Mouse (Mus musculus) kidney, embryonic 16.5 days (tissue): ENCODE results near the gene Slc47a2. TPM values are rescaled to one million over a fixed set of nuclear protein-coding genes. Genes with fewer than 3 reads are reported as not detected.

Experiments used
- ATAC-seq: fragments of 200-750 bp; cut with Nextera tagmentation; 2 replicates; pipeline ENCODE4 v1.8.0; 2017; ENCODE audit warnings: moderate TSS enrichment; ENCODE audit not compliant: low FRiP score, low TSS enrichment
- H3K27ac ChIP-seq: fragments of 300-500 bp; sonication (generic); 2 replicates; pipeline ENCODE4 v1.5.1; 2014; ENCODE audit warnings: low read length
- H3K27me3 ChIP-seq: fragments of 300-500 bp; sonication (generic); 2 replicates; pipeline ENCODE4 v1.6.1; 2014; ENCODE audit warnings: low read length, control low read depth, mixed read lengths; ENCODE audit not compliant: insufficient read depth
- H3K36me3 ChIP-seq: fragments of 300-500 bp; sonication (generic); 2 replicates; pipeline ENCODE4 v1.6.1; 2014; ENCODE audit warnings: low read length, control low read depth, mixed read lengths; ENCODE audit not compliant: insufficient read depth
- H3K4me1 ChIP-seq: fragments of 300-500 bp; sonication (generic); 2 replicates; pipeline ENCODE4 v1.6.1; 2014; ENCODE audit warnings: low read length, control low read depth, mixed read lengths; ENCODE audit not compliant: insufficient read depth
- H3K4me2 ChIP-seq: fragments of 300-500 bp; sonication (generic); replicated peaks from 2 replicates; pipeline ENCODE4 v1.6.1; 2014; ENCODE audit warnings: low read depth, low read length
- H3K4me3 ChIP-seq: fragments of 300-500 bp; sonication (generic); 2 replicates; pipeline ENCODE4 v1.5.1; 2014; ENCODE audit warnings: mild to moderate bottlenecking, low read length
- H3K9ac ChIP-seq: fragments of 300-500 bp; sonication (generic); replicated peaks from 2 replicates; pipeline ENCODE4 v1.6.1; 2014; ENCODE audit warnings: low read length
- H3K9me3 ChIP-seq: fragments of 300-500 bp; sonication (generic); 2 replicates; pipeline ENCODE4 v1.6.1; 2016; ENCODE audit warnings: low read length, control low read depth
- WGBS: fragments of 180-500 bp; shearing (Covaris S2); extraction: QIAGEN DNeasy Blood & Tissue Kit; methylation state at CpG from one replicate; pipeline ENCODE4 v1.1.7; 2014; 5-methylcytosine and 5-hydroxymethylcytosine counted together
- polyA plus RNA-seq: library from polyadenylated mRNA; unstranded; fragments of >200 nt; fragmentation: Nextera tagmentation; extraction: Ambion mirVana; gene quantifications from 2 replicates; pipeline ENCODE4 v1.2.1, GENCODE M21; 2015

Slc47a2 gene
- polyA plus RNA-seq, 1 experiment from 2014 or later = 0.10 TPM

DNA sequence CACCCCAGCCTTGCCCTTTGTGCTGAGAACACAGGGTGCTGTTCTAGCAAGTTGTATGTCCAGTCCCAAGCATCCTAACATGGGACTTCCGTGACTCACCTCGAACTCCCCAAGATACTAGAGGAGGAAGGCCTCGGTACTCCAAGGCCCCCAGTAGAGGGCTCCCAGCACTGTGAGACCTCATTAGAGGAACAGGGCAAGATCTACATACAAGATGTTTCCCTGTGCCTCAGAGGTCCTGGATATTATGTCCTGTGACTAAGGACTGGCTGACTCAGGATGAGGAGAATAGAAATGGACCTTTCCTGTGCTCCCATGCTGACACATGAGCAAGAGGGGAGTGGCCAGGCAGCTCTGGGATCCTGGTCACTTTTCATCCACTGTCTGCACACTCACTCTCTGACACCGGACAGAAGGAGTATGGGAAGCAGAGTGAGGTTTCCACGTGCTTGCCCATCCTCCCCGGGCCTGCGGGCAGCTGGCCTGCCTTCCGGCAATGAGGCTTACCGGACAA lies 9.5 kb upstream of the Slc47a2 start:
- no peak overlapping the region for H3K4me3 ChIP-seq
- no peak for ATAC-seq
- H3K27me3 ChIP-seq = no peaks in the 10 kb centered on the region
- WGBS = 63% methylated on average over 9 of the region's 9 CpGs
- H3K4me1 ChIP-seq = peaks cover 24% of the 10 kb centered on the region
- H3K9me3 ChIP-seq = no peaks in the 10 kb centered on the region
- no peak overlapping the region for H3K27ac ChIP-seq
- H3K9ac ChIP-seq = no peak overlapping the region
- H3K4me2 ChIP-seq = no peak overlapping the region
- no peaks in the 10 kb centered on the region for H3K36me3 ChIP-seq

DNA sequence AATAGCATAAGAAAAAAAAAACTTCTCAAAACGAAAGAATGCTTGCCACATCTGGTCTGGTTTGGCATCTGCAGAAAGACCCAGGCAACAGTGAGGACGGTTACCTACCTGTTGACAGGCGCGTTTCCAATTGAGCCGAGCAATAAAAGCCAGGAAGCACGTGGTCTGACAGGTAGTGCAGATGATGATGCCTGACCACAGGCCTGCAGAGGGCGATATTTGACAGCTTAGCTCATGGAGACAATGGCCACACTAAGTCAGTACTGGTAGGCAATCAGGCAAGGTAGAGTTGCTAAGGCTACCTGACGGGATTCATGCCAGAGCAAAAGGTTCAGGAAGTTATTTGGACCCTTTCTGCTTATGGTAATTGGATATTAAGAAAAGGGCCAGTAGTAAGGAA lies 6.7 kb upstream of the Slc47a2 start:
- peaks cover 11% of the 10 kb centered on the region; the same call in 1 of the 2 replicates for H3K27me3 ChIP-seq
- ATAC-seq = peak; percentile 65
- H3K4me3 ChIP-seq = no peak overlapping the region
- no peak overlapping the region for H3K4me2 ChIP-seq
- H3K9ac ChIP-seq = no peak overlapping the region
- WGBS = 3% methylated on average over 8 of the region's 8 CpGs
- no peaks in the 10 kb centered on the region for H3K9me3 ChIP-seq
- H3K4me1 ChIP-seq = peaks cover 9% of the 10 kb centered on the region
- H3K36me3 ChIP-seq = no peaks in the 10 kb centered on the region
- no peak overlapping the region for H3K27ac ChIP-seq

DNA sequence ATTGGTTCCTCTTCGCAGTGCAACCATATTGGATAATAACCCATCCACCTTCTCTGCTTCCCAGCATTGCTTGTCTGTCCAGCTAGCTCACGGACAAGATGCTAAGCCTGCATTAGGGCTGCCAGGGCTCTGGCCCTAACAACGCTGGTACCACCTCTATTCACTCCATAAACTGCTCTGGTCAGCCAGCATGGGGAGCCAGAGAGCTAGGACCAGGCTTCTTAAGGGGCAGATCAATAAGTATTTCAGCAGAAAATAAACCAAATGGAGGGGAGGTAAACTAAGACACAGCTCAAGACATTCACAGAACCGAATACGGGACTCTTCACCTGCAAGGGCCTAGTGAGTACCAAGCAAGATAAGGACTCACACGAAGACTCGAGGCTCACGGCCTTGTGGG lies 3.5 kb upstream of the Slc47a2 start:
- Histone ChIP-seq H3K4me1 (peaks cover 13% of the 10 kb centered on the region), H3K4me3 (no peak overlapping the region), H3K27ac (no peak overlapping the region), H3K36me3 (no peaks in the 10 kb centered on the region), H3K4me2 (no peak overlapping the region), H3K9ac (no peak overlapping the region), H3K27me3 (peaks cover 28% of the 10 kb centered on the region), H3K9me3 (no peaks in the 10 kb centered on the region)
- ATAC-seq = no peak
- WGBS = 67% methylated on average over 8 of the region's 8 CpGs

DNA sequence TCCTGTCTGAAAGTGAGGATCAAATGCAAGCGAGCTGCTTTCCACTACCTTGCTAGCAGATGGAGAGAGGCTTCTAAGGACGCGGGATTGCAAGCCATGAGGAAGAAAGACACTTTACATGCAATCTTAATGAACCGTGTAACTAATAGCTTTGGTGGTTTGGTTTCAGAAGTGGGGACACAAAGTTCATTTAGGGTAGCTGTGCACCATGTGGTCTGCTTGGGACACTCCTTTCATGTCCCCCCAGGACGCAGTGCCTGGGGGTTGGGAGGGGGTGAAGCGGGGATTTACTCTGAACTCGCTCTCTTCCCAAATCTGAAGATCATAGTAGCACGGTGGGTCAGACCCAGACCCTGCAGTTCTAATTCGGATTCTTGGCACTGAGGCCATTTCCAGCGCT lies 689 bp downstream of the Slc47a2 start:
- H3K4me2 ChIP-seq = peak overlapping the region; percentile 63
- H3K9me3 ChIP-seq = no peaks in the 10 kb centered on the region
- 6% methylated on average over 10 of the region's 10 CpGs for WGBS
- H3K27me3 ChIP-seq = peaks cover 28% of the 10 kb centered on the region
- ATAC-seq = no peak
- no peaks in the 10 kb centered on the region for H3K36me3 ChIP-seq
- H3K4me1 ChIP-seq = peaks cover 13% of the 10 kb centered on the region
- H3K9ac ChIP-seq = peak overlapping the region; percentile 40; the same call in 1 of the 2 replicates
- H3K4me3 ChIP-seq = peak overlapping the region; percentile 44
- no peak overlapping the region for H3K27ac ChIP-seq

DNA sequence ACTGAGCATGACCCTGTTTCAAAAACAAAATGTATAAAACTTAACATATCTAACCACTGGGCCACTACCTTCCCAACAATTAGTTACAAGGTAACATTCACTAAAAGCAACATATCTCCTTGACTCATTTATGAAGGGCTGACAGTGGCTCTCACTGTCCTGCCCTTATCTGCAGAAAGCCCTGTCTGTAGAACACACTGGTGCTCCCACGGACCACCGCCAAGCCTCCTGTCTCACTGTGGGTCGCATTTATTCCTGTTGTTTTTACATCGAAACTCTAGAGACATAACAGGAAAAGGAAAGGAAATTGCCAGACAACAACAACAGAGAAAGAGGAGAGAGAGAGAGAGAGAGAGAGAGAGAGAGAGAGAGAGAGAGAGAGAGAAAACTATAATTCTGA lies 1.4 kb downstream of the Slc47a2 start:
- 43% methylated on average over 4 of the region's 4 CpGs for WGBS
- Histone ChIP-seq H3K9ac (no peak overlapping the region), H3K4me2 (no peak overlapping the region), H3K27ac (no peak overlapping the region), H3K9me3 (no peaks in the 10 kb centered on the region), H3K36me3 (no peaks in the 10 kb centered on the region), H3K4me1 (peaks cover 13% of the 10 kb centered on the region), H3K4me3 (no peak overlapping the region), H3K27me3 (peaks cover 28% of the 10 kb centered on the region)
- ATAC-seq = no peak

DNA sequence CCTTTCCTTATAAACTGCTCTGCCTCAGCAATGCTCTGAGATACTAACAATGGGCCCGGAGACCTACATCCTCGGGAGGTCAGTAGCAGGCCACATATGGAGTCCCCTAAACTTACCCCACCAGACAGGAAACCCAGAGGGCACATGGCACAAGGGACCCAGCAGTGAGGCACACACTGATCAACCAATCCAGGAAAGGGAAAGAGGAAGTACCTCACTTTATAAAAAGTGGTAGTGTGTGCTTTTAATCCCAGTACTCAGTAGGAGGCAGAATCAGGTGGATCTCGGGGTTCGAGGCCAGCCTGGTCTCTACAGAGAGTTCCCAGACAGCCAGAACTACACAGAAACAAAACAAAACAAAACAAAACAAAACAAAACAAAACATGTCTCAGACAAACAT lies 2.3 kb downstream of the Slc47a2 start:
- Histone ChIP-seq H3K27ac (no peak overlapping the region), H3K9ac (no peak overlapping the region), H3K36me3 (no peaks in the 10 kb centered on the region), H3K9me3 (no peaks in the 10 kb centered on the region), H3K27me3 (peaks cover 24% of the 10 kb centered on the region), H3K4me2 (no peak overlapping the region), H3K4me3 (no peak overlapping the region), H3K4me1 (peaks cover 13% of the 10 kb centered on the region)
- no peak for ATAC-seq
- 86% methylated on average over 4 of the region's 4 CpGs for WGBS

DNA sequence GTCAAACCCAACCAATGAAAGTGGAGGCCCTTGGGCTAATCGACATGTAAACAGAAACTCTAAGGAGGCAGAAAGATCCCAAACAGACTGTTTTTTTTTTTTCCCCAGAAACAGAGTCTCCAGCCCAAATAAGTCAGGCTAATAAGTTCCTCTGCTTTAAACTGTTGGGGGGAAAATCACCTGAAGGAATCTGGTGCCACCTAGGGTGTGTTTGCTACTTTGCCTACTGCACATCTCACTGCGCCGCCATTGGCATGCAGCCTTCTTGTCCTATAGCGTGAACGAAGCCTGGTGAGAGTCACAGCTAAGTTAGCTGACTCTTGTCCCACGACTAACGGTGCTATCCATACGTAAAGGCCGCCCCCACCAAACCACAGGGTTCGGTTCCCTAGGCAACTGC lies 5.1 kb downstream of the Slc47a2 start:
- 77% methylated on average over 10 of the region's 10 CpGs for WGBS
- no peak for ATAC-seq
- H3K36me3 ChIP-seq = no peaks in the 10 kb centered on the region
- H3K4me2 ChIP-seq = no peak overlapping the region
- H3K4me3 ChIP-seq = no peak overlapping the region
- peaks cover 10% of the 10 kb centered on the region; the same call in 1 of the 2 replicates for H3K27me3 ChIP-seq
- no peaks in the 10 kb centered on the region for H3K9me3 ChIP-seq
- H3K27ac ChIP-seq = no peak overlapping the region
- H3K4me1 ChIP-seq = peaks cover 10% of the 10 kb centered on the region
- no peak overlapping the region for H3K9ac ChIP-seq

DNA sequence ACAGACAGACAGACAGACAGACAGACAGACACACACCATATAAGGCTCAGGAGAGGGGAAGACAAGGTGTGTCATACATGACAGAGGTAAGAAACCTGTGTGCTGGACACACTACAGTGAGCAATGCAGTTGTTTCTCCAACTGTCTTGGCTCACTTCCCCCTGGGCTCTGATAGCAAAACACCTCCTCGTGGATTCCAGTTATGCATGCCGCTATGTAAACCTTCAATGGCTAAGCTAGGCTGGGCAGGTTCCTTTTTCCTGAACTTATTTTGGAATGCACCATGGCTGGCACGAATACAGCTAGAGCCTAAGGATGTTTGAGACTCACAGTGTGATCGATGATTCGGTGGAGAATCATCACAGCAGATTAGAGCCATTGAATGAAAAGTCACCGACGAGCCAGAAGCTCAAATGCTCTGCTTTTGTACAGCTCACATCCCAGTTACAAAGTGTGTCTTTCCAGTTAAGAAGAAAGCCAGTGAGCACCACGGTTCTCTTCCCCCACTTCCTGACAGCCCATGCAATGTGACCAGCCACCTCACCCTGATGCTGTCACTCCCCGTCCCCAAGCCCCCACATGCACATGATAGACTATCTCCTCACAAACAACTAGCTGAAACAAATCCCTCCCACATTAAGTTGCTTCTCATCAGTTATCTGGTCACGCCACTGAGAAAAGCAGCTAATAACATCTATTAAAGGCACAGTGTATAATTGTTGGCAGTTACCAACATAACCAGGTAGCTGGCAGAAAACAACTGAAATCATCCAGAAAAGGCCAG lies 21.6 kb downstream of the Slc47a2 start:
- no peak overlapping the region for H3K27ac ChIP-seq
- WGBS = 57% methylated on average over 10 of the region's 10 CpGs
- no peak overlapping the region for H3K4me2 ChIP-seq
- H3K4me3 ChIP-seq = no peak overlapping the region
- H3K27me3 ChIP-seq = no peaks in the 10 kb centered on the region
- no peak overlapping the region for H3K9ac ChIP-seq
- no peaks in the 10 kb centered on the region for H3K36me3 ChIP-seq
- H3K9me3 ChIP-seq = no peaks in the 10 kb centered on the region
- H3K4me1 ChIP-seq = no peaks in the 10 kb centered on the region
- ATAC-seq = no peak

DNA sequence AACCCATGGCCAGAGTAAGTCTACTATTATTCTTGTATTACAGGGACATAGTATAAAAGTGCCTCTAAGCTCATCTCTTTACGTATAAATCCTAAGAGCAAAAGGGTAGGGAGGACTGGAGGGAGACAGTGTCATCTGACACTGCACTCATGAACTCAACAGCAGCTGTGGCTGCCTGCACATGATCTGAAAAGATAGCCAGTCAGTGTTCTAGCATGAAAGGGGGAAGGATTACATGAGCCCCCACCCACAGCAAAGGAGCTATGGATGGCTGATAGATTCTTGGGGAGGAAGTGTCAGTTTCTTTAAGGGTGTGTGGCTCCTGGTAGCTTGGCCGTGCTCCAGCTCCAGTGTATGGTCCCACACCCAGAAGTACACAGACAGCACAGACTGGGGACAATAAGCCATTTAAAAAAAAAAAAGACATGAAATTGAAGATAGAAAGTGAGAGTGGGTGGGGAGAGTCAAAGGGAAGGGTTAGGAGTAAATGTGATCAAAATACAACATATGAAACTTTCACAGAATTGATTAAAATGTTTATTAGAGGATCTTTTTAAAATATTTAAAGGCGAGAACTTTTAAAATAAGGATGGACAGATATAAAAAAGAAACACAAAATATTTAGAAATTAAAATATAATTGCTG lies 22.6 kb downstream of the Slc47a2 start:
- 54% methylated on average over 3 of the region's 3 CpGs for WGBS
- Histone ChIP-seq H3K9ac (no peak overlapping the region), H3K4me1 (no peaks in the 10 kb centered on the region), H3K9me3 (no peaks in the 10 kb centered on the region), H3K4me3 (no peak overlapping the region), H3K27me3 (no peaks in the 10 kb centered on the region), H3K36me3 (no peaks in the 10 kb centered on the region), H3K27ac (no peak overlapping the region), H3K4me2 (no peak overlapping the region)
- ATAC-seq = no peak
